Mouse (Mus musculus) midbrain, embryonic 14.5 days (tissue): ENCODE measurements around the gene Adamtsl3. TPM values are rescaled to one million over a fixed set of nuclear protein-coding genes. Genes with fewer than 3 reads are reported as not detected.

Experiments used
- ATAC-seq: fragments of 200-750 bp; cut with Nextera tagmentation; 2 replicates; pipeline ENCODE4 v1.8.0; 2017; ENCODE audit warnings: moderate number of reproducible peaks, moderate library complexity; ENCODE audit not compliant: low FRiP score, low TSS enrichment
- DNase-seq: peaks from one replicate; pipeline ENCODE4 v3.0.0-alpha.2; 2015
- H3K27ac ChIP-seq: fragments of 300-500 bp; sonication (generic); replicated peaks from 2 replicates; pipeline ENCODE4 v1.5.1; 2014; ENCODE audit warnings: mild to moderate bottlenecking, low read depth, low read length, moderate library complexity
- H3K27me3 ChIP-seq: fragments of 300-500 bp; sonication (generic); 2 replicates; pipeline ENCODE4 v1.6.1; 2014; ENCODE audit warnings: low read length, control low read depth, mixed read lengths; ENCODE audit not compliant: control insufficient read depth, insufficient read depth
- H3K36me3 ChIP-seq: fragments of 300-500 bp; sonication (generic); 2 replicates; pipeline ENCODE4 v1.6.1; 2014; ENCODE audit warnings: low read length, control low read depth; ENCODE audit not compliant: control insufficient read depth, insufficient read depth
- H3K4me1 ChIP-seq: fragments of 300-500 bp; sonication (generic); 2 replicates; pipeline ENCODE4 v1.6.1; 2014; ENCODE audit warnings: mild to moderate bottlenecking, antibody characterized with exemption, low read length, control low read depth; ENCODE audit not compliant: control insufficient read depth, insufficient read depth
- H3K4me2 ChIP-seq: fragments of 300-500 bp; sonication (generic); 2 replicates; pipeline ENCODE4 v1.6.1; 2014; ENCODE audit warnings: mild to moderate bottlenecking, low read length, moderate library complexity
- H3K4me3 ChIP-seq: fragments of 300-500 bp; sonication (generic); replicated peaks from 2 replicates; pipeline ENCODE4 v1.5.1; 2014; ENCODE audit warnings: low read depth, low read length
- H3K9ac ChIP-seq: fragments of 300-500 bp; sonication (generic); replicated peaks from 2 replicates; pipeline ENCODE4 v1.6.1; 2014; ENCODE audit warnings: mild to moderate bottlenecking, low read length, moderate library complexity
- H3K9me3 ChIP-seq: fragments of 300-500 bp; sonication (generic); 2 replicates; pipeline ENCODE4 v1.6.1; 2016; ENCODE audit warnings: low read length, control low read depth, mixed read lengths; ENCODE audit not compliant: control insufficient read depth
- WGBS: fragments of 180-500 bp; shearing (Covaris S2); extraction: QIAGEN DNeasy Blood & Tissue Kit; methylation state at CpG from one replicate; pipeline ENCODE4 v1.1.7; 2014; 5-methylcytosine and 5-hydroxymethylcytosine counted together
- polyA plus RNA-seq: library from polyadenylated mRNA; unstranded; fragments of >200 nt; fragmentation: Nextera tagmentation; extraction: Ambion mirVana; gene quantifications from 2 replicates; pipeline ENCODE4 v1.2.1, GENCODE M21; 2014

The Adamtsl3 gene
- polyA plus RNA-seq, 1 experiment from 2014 or later: 0.33 TPM

DNA sequence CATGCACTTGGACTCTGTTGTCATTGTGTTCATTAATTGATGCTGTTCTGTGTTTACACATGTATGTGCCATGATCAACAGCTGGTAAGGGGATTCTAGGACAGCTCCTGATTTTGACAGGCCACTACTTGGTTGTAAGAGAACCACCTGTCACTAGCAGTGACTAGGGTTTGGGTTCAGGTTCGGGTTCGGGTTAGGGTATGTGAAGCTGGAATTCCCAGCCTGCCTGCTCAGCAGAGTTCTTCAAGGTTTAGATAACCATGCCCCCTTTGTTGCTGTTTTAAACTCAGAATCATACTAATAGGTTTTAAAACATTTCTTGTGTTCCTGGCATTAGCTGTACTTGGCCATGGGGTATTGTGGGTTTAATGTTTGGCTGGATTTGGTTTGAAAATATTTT lies 11.2 kb downstream of the Adamtsl3 start:
- Histone ChIP-seq H3K4me3 (no peak overlapping the region), H3K36me3 (no peaks in the 10 kb centered on the region), H3K9me3 (no peaks in the 10 kb centered on the region), H3K27ac (no peak overlapping the region), H3K27me3 (no peaks in the 10 kb centered on the region), H3K4me1 (no peaks in the 10 kb centered on the region), H3K4me2 (no peak overlapping the region), H3K9ac (no peak overlapping the region)
- ATAC-seq: no peak
- DNase-seq: no peak
- 92% methylated on average over 2 of the region's 2 CpGs for WGBS

GRCm38 (mm10) chr7:82349796-82350195 lies 14.3 kb downstream of the Adamtsl3 start:
- no peak for DNase-seq
- WGBS: 92% methylated on average over 7 of the region's 7 CpGs
- ATAC-seq: no peak
- H3K36me3 ChIP-seq: no peaks in the 10 kb centered on the region
- H3K4me3 ChIP-seq: no peak overlapping the region
- H3K4me2 ChIP-seq: no peak overlapping the region
- H3K27me3 ChIP-seq: no peaks in the 10 kb centered on the region
- H3K9ac ChIP-seq: no peak overlapping the region
- H3K9me3 ChIP-seq: no peaks in the 10 kb centered on the region
- H3K4me1 ChIP-seq: no peaks in the 10 kb centered on the region
- H3K27ac ChIP-seq: no peak overlapping the region

DNA sequence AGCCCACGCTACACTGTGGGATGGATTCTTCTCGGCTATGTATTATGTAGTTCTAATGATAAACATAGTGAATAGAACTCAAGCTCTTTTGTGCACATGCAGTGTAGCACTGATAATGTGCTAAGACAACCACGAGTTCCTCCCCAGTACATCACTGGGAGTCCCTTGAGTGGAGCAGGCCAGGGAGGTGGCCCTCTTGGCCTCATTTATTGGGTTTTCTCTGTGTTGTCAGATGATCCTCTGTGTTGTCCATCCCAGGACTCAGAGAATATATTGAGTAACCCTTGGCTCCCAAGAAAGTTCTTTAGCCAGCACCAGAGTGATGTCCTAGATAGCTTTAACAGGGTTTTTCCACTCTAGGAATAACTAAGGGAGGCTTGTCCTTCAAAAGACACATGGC lies 14.9 kb downstream of the Adamtsl3 start:
- DNase-seq (no peak), ATAC-seq (no peak)
- H3K27ac ChIP-seq: no peak overlapping the region
- no peak overlapping the region for H3K4me3 ChIP-seq
- 79% methylated on average over 3 of the region's 3 CpGs for WGBS
- no peaks in the 10 kb centered on the region for H3K27me3 ChIP-seq
- H3K4me2 ChIP-seq: no peak overlapping the region
- H3K9me3 ChIP-seq: no peaks in the 10 kb centered on the region
- H3K4me1 ChIP-seq: no peaks in the 10 kb centered on the region
- H3K9ac ChIP-seq: no peak overlapping the region
- no peaks in the 10 kb centered on the region for H3K36me3 ChIP-seq

GRCm38 (mm10) chr7:82359146-82359545 lies 23.7 kb downstream of the Adamtsl3 start:
- H3K9ac ChIP-seq: no peak overlapping the region
- no peak overlapping the region for H3K4me2 ChIP-seq
- DNase-seq (no peak), ATAC-seq (no peak)
- H3K36me3 ChIP-seq: no peaks in the 10 kb centered on the region
- WGBS: 89% methylated on average over 5 of the region's 5 CpGs
- H3K27me3 ChIP-seq: no peaks in the 10 kb centered on the region
- H3K4me3 ChIP-seq: no peak overlapping the region
- H3K4me1 ChIP-seq: no peaks in the 10 kb centered on the region
- H3K27ac ChIP-seq: no peak overlapping the region
- no peaks in the 10 kb centered on the region for H3K9me3 ChIP-seq

GRCm38 (mm10) chr7:82359674-82360073 lies 24.2 kb downstream of the Adamtsl3 start:
- H3K27me3 ChIP-seq: no peaks in the 10 kb centered on the region
- H3K4me3 ChIP-seq: no peak overlapping the region
- DNase-seq: no peak
- 66% methylated on average over 5 of the region's 5 CpGs for WGBS
- H3K9me3 ChIP-seq: no peaks in the 10 kb centered on the region
- H3K4me2 ChIP-seq: no peak overlapping the region
- no peaks in the 10 kb centered on the region for H3K4me1 ChIP-seq
- H3K36me3 ChIP-seq: no peaks in the 10 kb centered on the region
- H3K9ac ChIP-seq: no peak overlapping the region
- H3K27ac ChIP-seq: no peak overlapping the region
- ATAC-seq: no peak

DNA sequence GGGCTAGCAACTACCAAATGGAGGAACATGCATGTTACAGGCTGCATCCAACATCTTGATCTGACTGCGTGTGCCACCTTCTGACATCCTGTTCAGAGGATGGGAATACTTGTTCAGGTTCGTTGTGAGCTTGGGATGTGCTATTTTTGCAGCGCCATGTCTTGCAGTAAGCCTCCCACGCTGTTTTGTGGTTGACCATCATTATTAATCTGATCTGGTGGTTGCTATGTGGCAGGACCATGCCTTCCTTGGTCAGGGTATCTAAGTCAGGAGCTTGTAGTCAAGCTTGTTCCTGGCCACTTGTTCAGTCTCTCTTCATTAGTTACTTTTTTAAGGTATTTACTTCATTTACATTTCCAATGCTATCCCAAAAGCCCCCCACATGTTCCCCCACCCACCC lies 24.7 kb downstream of the Adamtsl3 start:
- no peaks in the 10 kb centered on the region for H3K4me1 ChIP-seq
- DNase-seq: no peak

DNA sequence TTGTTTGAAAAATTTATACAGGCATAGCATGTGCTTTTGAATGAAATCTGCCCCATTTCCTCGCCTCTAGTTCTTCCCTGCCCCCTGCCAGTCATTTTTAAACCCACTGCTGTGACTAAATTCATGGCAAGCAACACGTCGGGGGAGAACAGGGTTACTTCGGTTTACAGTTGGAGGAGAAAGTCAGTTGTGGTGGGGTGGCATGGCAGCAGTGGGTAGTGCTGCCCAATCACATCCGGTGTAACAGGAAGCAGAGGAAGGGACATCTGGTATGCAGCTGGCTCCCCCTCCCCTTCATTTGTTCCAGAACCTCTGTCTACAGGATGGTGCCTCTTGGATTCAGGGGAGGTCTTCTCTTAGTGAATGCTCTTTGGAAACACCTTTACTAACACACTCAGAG lies 25.6 kb downstream of the Adamtsl3 start:
- Histone ChIP-seq H3K4me2 (no peak overlapping the region), H3K27me3 (no peaks in the 10 kb centered on the region), H3K27ac (no peak overlapping the region), H3K4me1 (no peaks in the 10 kb centered on the region), H3K4me3 (no peak overlapping the region), H3K9me3 (no peaks in the 10 kb centered on the region), H3K36me3 (no peaks in the 10 kb centered on the region), H3K9ac (no peak overlapping the region)
- no peak for DNase-seq
- WGBS: 91% methylated on average over 5 of the region's 5 CpGs
- no peak for ATAC-seq

More for the DNA sequence above, 24.7 kb downstream of the Adamtsl3 start:
- Histone ChIP-seq H3K4me2 (no peak overlapping the region), H3K9ac (no peak overlapping the region), H3K27ac (no peak overlapping the region), H3K4me3 (no peak overlapping the region), H3K27me3 (no peaks in the 10 kb centered on the region), H3K36me3 (no peaks in the 10 kb centered on the region), H3K9me3 (no peaks in the 10 kb centered on the region)
- no peak for ATAC-seq
- WGBS: 87% methylated on average over 4 of the region's 4 CpGs

GRCm38 (mm10) chr7:82364567-82364966 lies 29.1 kb downstream of the Adamtsl3 start:
- DNase-seq (no peak), ATAC-seq (no peak)
- no peak overlapping the region for H3K9ac ChIP-seq
- no peaks in the 10 kb centered on the region for H3K9me3 ChIP-seq
- H3K4me3 ChIP-seq: no peak overlapping the region
- no peaks in the 10 kb centered on the region for H3K36me3 ChIP-seq
- no peaks in the 10 kb centered on the region for H3K4me1 ChIP-seq
- no peak overlapping the region for H3K27ac ChIP-seq
- no peaks in the 10 kb centered on the region for H3K27me3 ChIP-seq
- no peak overlapping the region for H3K4me2 ChIP-seq
- 94% methylated on average over 3 of the region's 3 CpGs for WGBS

DNA sequence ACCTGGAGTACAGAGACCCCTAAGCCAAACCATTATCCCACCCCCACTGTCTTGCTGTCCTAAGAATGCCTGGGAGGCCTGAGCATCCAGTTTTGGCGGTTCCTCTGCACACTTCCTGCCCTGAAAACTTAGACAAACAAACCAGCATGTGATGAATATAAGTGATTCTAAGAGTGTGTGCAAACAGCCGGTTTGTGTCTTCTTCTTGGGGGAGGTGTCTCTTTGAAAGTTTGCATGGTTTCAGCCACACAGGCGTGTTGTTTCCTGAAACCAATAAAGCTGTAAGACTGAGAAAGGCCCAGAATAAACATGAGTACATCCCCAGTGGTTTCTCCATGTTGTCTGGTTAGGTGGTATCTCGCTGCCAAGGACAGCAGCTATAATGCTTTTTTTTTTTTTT lies 30.6 kb downstream of the Adamtsl3 start:
- DNase-seq (no peak), ATAC-seq (no peak)
- Histone ChIP-seq H3K36me3 (no peaks in the 10 kb centered on the region), H3K9ac (no peak overlapping the region), H3K27me3 (no peaks in the 10 kb centered on the region), H3K9me3 (no peaks in the 10 kb centered on the region), H3K4me3 (no peak overlapping the region), H3K4me2 (no peak overlapping the region), H3K27ac (no peak overlapping the region), H3K4me1 (no peaks in the 10 kb centered on the region)
- WGBS: 86% methylated on average over 4 of the region's 4 CpGs
